Mouse (Mus musculus): ENCODE data around the gene Scn2b. TPM values are rescaled to one million over a fixed set of nuclear protein-coding genes. Genes with fewer than 3 reads are reported as not detected.

Scn2b gene
- total and polyA plus RNA-seq, 3 experiments, result 0.07 TPM; not detected in 2

DNA sequence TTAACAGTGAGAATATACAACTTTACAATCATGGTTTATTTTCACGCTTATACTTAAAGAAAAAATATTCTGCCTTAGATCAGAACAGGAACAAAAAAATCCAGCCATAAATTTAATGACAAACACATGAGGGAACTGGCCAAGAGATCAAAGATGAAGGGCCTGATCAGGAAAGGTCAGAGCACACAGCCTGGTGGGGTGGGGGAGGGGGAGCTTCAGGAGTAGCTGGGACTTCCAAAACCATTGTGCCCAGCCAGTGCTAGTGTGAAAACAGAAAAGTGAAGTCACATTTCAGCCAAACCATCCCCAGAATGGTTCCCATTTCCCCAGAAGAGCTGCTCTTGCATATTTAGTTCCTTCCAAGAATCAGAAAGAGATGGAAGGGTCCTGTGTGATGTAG, 15.1 kb upstream of the Scn2b start:
- Histone ChIP-seq H3K4me2 (ENCODE audit: insufficient read depth, low read depth, poor library complexity, severe bottlenecking) (no peak overlapping the region), H3K4me3 (replicated peaks in 1 of 3; ENCODE audit: low read depth in 2 of 3, low read length in 2 of 3, poor library complexity in 1 of 3) (no peak overlapping the region), H3K36me3 (replicated peaks in 1 of 2; ENCODE audit: control insufficient read depth in 1 of 2, insufficient read depth in 1 of 2, low read length in 1 of 2) (peaks cover 2% of the 10 kb centered on the region in 2 experiments), H3K9me3 (replicated peaks; ENCODE audit: low read length) (no peaks in the 10 kb centered on the region), H3K27me3 (replicated peaks) (no peaks in the 10 kb centered on the region), H3K79me2 (replicated peaks; ENCODE audit: control insufficient read depth, extremely low read depth, insufficient read depth, poor library complexity, severe bottlenecking) (no peaks in the 10 kb centered on the region), H3K9ac (ENCODE audit: insufficient read depth, low read depth) (no peak overlapping the region), H3K27ac (ENCODE audit: insufficient read depth, low read depth) (no peak overlapping the region), H3K4me1 (ENCODE audit: control insufficient read depth in 1 of 2, insufficient read depth in 2 of 2) (peaks cover 11 to 22% of the 10 kb centered on the region in 2 experiments; a peak in 3 of 4 replicates)
- dilution Hi-C loops (cut with MboI; ENCODE audit: extremely low pct_ligation_motif_present, extremely low pct_unique_long_range_greater_than_20kb, low sequenced_read_pairs) (no loop called here), in situ Hi-C loops (cut with MboI; ENCODE audit: low pct_ligation_motif_present, low pct_unique_long_range_greater_than_20kb, low sequenced_read_pairs) (no loop called here)
- TF ChIP-seq TBP (conservative IDR thresholded peaks at IDR 0.05; ENCODE audit: low read depth, low read length) (no peak), NELFE (IDR thresholded peaks at IDR 0.05; ENCODE audit: low read depth, low read length) (no peak), CHD2 (IDR thresholded peaks at IDR 0.05; ENCODE audit: low read length) (no peak), ZC3H11A (IDR thresholded peaks at IDR 0.05; ENCODE audit: low read depth, low read length) (no peak), CHD1 (IDR thresholded peaks at IDR 0.05; ENCODE audit: low read depth, low read length) (no peak), MYC (IDR thresholded peaks at IDR 0.05; ENCODE audit: low read depth, low read length) (no peak), SMC3 (IDR thresholded peaks at IDR 0.05; ENCODE audit: low read depth, low read length) (no peak), ZNF384 (IDR thresholded peaks at IDR 0.05; ENCODE audit: low read depth, low read length) (no peak), E2F4 (IDR thresholded peaks at IDR 0.05; ENCODE audit: insufficient replicate concordance, low read depth, low read length) (no peak), MEF2A (IDR thresholded peaks at IDR 0.05; ENCODE audit: borderline replicate concordance, low read depth, low read length) (no peak), USF1 (IDR thresholded peaks at IDR 0.05; ENCODE audit: low read depth, low read length) (no peak), TCF12 (IDR thresholded peaks at IDR 0.05; ENCODE audit: low read depth, low read length) (no peak), ETS1 (conservative IDR thresholded peaks at IDR 0.05; ENCODE audit: low read depth, low read length) (no peak), MAFK (IDR thresholded peaks at IDR 0.05; ENCODE audit: insufficient replicate concordance, low read length) (no peak), CTCF (conservative IDR thresholded peaks at IDR 0.05 in 1 of 2, IDR thresholded peaks at IDR 0.05 in 1 of 2; ENCODE audit: low read depth in 2 of 2, low read length in 2 of 2) (no peak), RAD21 (IDR thresholded peaks at IDR 0.05; ENCODE audit: low read depth, low read length) (no peak), KAT2A (IDR thresholded peaks at IDR 0.05; ENCODE audit: insufficient replicate concordance, low read length) (no peak), JUND (conservative IDR thresholded peaks at IDR 0.05; ENCODE audit: low read depth, low read length) (no peak)
- DNase-seq (ENCODE audit: extremely low read depth), result no peak

GRCm38 (mm10) chr9:45103211-45103979, 14.2 kb upstream of the Scn2b start:
- TF ChIP-seq GABPA (IDR thresholded peaks at IDR 0.05; ENCODE audit: insufficient replicate concordance, low read depth, low read length) (no peak), PAX5 (IDR thresholded peaks at IDR 0.05; ENCODE audit: low read length) (no peak), EP300 (IDR thresholded peaks at IDR 0.05; ENCODE audit: low read length) (no peak), ZNF384 (IDR thresholded peaks at IDR 0.05; ENCODE audit: low read depth, low read length) (no peak), MAZ (IDR thresholded peaks at IDR 0.05; ENCODE audit: low read depth, low read length) (no peak), TBP (conservative IDR thresholded peaks at IDR 0.05; ENCODE audit: low read depth, low read length) (no peak), JUND (conservative IDR thresholded peaks at IDR 0.05; ENCODE audit: low read depth, low read length) (no peak), CHD1 (IDR thresholded peaks at IDR 0.05; ENCODE audit: low read depth, low read length) (no peak), POLR2AphosphoS2 (IDR thresholded peaks at IDR 0.05; ENCODE audit: low read depth, low read length) (no peak)
- Histone ChIP-seq H3K4me1 (ENCODE audit: control insufficient read depth in 1 of 2, insufficient read depth in 2 of 2) (peaks cover 11 to 22% of the 10 kb centered on the region in 2 experiments; a peak in 3 of 4 replicates), H3K9me3 (replicated peaks; ENCODE audit: low read length) (no peaks in the 10 kb centered on the region), H3K4me3 (replicated peaks in 1 of 3; ENCODE audit: low read depth in 2 of 3, low read length in 2 of 3, poor library complexity in 1 of 3) (no peak overlapping the region), H3K36me3 (replicated peaks in 1 of 2; ENCODE audit: control insufficient read depth in 1 of 2, insufficient read depth in 1 of 2, low read length in 1 of 2) (peaks cover 2% of the 10 kb centered on the region in 2 experiments), H3K79me2 (replicated peaks; ENCODE audit: control insufficient read depth, extremely low read depth, insufficient read depth, poor library complexity, severe bottlenecking) (no peaks in the 10 kb centered on the region), H3K9ac (ENCODE audit: insufficient read depth, low read depth) (no peak overlapping the region), H3K27me3 (replicated peaks) (no peaks in the 10 kb centered on the region), H3K4me2 (ENCODE audit: insufficient read depth, low read depth, poor library complexity, severe bottlenecking) (no peak overlapping the region), H3K27ac (ENCODE audit: insufficient read depth, low read depth) (no peak overlapping the region)
- dilution Hi-C loops (cut with MboI; ENCODE audit: extremely low pct_ligation_motif_present, extremely low pct_unique_long_range_greater_than_20kb, low sequenced_read_pairs) (no loop called here), in situ Hi-C loops (cut with MboI; ENCODE audit: low pct_ligation_motif_present, low pct_unique_long_range_greater_than_20kb, low sequenced_read_pairs) (no loop called here)
- DNase-seq (ENCODE audit: extremely low read depth), result no peak

Data from CH12.LX (cell line).